7 mouse cellular contexts compared by ENCODE assay signal in the genomic region with DNA sequence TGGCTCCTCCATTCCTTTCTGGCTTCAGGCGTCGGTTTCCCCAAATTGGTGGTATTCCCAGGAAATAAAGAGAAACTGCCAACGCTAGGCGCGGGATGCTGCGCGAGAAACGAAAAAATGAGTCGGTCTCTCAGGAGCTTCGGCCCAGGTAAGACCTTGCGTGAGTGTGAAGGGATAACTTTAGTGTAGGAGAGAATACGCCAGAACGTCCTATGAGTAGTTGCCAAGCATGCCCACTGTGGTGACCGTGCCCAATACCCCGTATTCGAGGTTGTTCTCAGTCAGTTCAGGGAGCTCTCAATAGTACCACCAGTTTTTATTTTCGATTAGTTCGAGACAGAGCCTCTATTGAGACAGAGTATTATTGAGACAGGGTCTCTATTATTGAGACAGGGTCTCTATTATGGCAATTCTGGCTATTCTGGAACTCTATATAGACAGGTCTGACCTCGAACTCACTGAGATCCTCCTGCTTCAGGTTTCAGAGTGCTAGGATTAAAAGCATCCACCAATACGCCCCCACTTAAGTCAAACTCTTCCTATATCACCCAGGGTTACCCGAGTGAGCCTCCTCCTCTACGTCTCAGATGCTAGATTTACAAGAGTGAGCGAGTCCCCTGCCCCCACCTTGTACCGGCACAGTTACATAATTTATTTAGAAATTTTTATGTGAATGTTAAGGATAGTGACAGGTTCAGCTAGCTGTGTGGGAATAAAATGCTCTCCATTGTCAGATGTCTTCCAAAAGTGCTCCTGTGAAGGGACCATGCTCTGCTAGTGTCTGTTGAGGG. TPM values are rescaled to one million over a fixed set of nuclear protein-coding genes. Genes with fewer than 3 reads are reported as not detected.
DNase-seq lines count a peak whose midpoint lies in the region; ATAC-seq lines count a peak whose summit lies in the region.

No protein-coding gene starts in this region.

- peaks cover 3% of the 10 kb centered on the region for H3K4me1 ChIP-seq in embryonic facial prominence, embryonic 11.5 days (ENCODE audit: control insufficient read depth, insufficient read depth, low read length)
- H3K4me1 ChIP-seq in intestine, embryonic 15.5 days (replicated peaks), result peaks cover 17% of the 10 kb centered on the region
- peaks cover 22% of the 10 kb centered on the region for H3K4me1 ChIP-seq in neural tube, embryonic 12.5 days

- WGBS in embryonic facial prominence, embryonic 11.5 days, result 8% methylated on average over 24 of the region's 24 CpGs
- 4% methylated on average over 24 of the region's 24 CpGs for WGBS in intestine, embryonic 15.5 days
- 8% methylated on average over 24 of the region's 24 CpGs for WGBS in neural tube, embryonic 12.5 days

- H3K27me3 ChIP-seq in embryonic facial prominence, embryonic 11.5 days (ENCODE audit: control insufficient read depth, insufficient read depth, low read length), result no peaks in the 10 kb centered on the region
- H3K27me3 ChIP-seq in intestine, embryonic 15.5 days (replicated peaks), result no peaks in the 10 kb centered on the region
- H3K27me3 ChIP-seq in neural tube, embryonic 12.5 days (replicated peaks), result no peaks in the 10 kb centered on the region

- H3K4me2 ChIP-seq in embryonic facial prominence, embryonic 11.5 days (ENCODE audit: low read depth, low read length), result peak overlapping the region; percentile 57
- H3K4me2 ChIP-seq in intestine, embryonic 15.5 days (replicated peaks), result peak overlapping the region; percentile 73
- H3K4me2 ChIP-seq in neural tube, embryonic 12.5 days (replicated peaks), result peak overlapping the region; percentile 78

- no peaks in the 10 kb centered on the region for H3K9me3 ChIP-seq in embryonic facial prominence, embryonic 11.5 days (replicated peaks; ENCODE audit: control insufficient read depth, low read length)
- no peaks in the 10 kb centered on the region for H3K9me3 ChIP-seq in intestine, embryonic 15.5 days
- H3K9me3 ChIP-seq in neural tube, embryonic 12.5 days, result no peaks in the 10 kb centered on the region

- ATAC-seq in embryonic facial prominence, embryonic 11.5 days (replicated peaks; ENCODE audit: insufficient number of reproducible peaks, low FRiP score, low TSS enrichment, low read depth), result 0 out of 2 replicates have a peak, but pooled peaks have one; percentile 58
- peak; percentile 59 for ATAC-seq in intestine, embryonic 15.5 days
- peak; percentile 52; the same call in 1 of the 2 replicates for ATAC-seq in neural tube, embryonic 12.5 days (ENCODE audit: low FRiP score, low read depth)

- DNase-seq in spleen, postnatal 10 days (ENCODE audit: low spot score in 2 of 2), result peak; percentile 16 to 19
- no peak for DNase-seq in spleen, adult 18-20 months
- no peak for DNase-seq in embryonic facial prominence, embryonic 11.5 days (ENCODE audit: low spot score)
- DNase-seq in gastrocnemius, postnatal 4 days (ENCODE audit: low spot score in 2 of 2), result no peak
- no peak for DNase-seq in cerebellum, postnatal 10 days

- H3K36me3 ChIP-seq in embryonic facial prominence, embryonic 11.5 days (replicated peaks; ENCODE audit: control insufficient read depth, insufficient read depth, low read depth, low read length), result no peaks in the 10 kb centered on the region; the same call in none of the 2 replicates
- peaks cover 15% of the 10 kb centered on the region for H3K36me3 ChIP-seq in intestine, embryonic 15.5 days
- H3K36me3 ChIP-seq in neural tube, embryonic 12.5 days, result peaks cover 41% of the 10 kb centered on the region

- peak overlapping the region; percentile 95 for H3K4me3 ChIP-seq in embryonic facial prominence, embryonic 11.5 days (ENCODE audit: low read depth, low read length)
- H3K4me3 ChIP-seq in intestine, embryonic 15.5 days (replicated peaks), result peak overlapping the region; percentile 89
- peak overlapping the region; percentile 89 for H3K4me3 ChIP-seq in neural tube, embryonic 12.5 days

- peak overlapping the region; percentile 87 for H3K9ac ChIP-seq in embryonic facial prominence, embryonic 11.5 days (replicated peaks; ENCODE audit: low read length)
- H3K9ac ChIP-seq in intestine, embryonic 15.5 days, result peak overlapping the region; percentile 92
- H3K9ac ChIP-seq in neural tube, embryonic 12.5 days, result peak overlapping the region; percentile 90

- no peak overlapping the region; the same call in 1 of the 2 replicates for H3K27ac ChIP-seq in embryonic facial prominence, embryonic 11.5 days (replicated peaks; ENCODE audit: low read depth, low read length)
- H3K27ac ChIP-seq in intestine, embryonic 15.5 days, result peak overlapping the region; percentile 73
- no peak overlapping the region for H3K27ac ChIP-seq in neural tube, embryonic 12.5 days

RNA-seq across cellular contexts. Expression of gene Rsl1d1, which starts 0.7 kb away (rescaled TPM):
- polyA plus RNA-seq in embryonic facial prominence, embryonic 11.5 days (2014; fragmentation: Nextera tagmentation; extraction: Ambion mirVana), result 285 and 309 TPM in 2 replicates
- polyA plus RNA-seq in intestine, embryonic 15.5 days (2015; fragmentation: Nextera tagmentation; extraction: Ambion mirVana), result 183 and 209 TPM in 2 replicates
- 179 and 191 TPM in 2 replicates for polyA plus RNA-seq in neural tube, embryonic 12.5 days (2016; fragmentation: Nextera tagmentation; extraction: Ambion mirVana)
- 10 to 100 TPM; 65.5 to 69.5 TPM for total RNA-seq in gastrocnemius, postnatal 4 days (2021)

RNA-seq across cellular contexts. Expression of gene Zc3h7a, which starts 27.6 kb away (rescaled TPM):
- 90.0 and 98.5 TPM in 2 replicates for polyA plus RNA-seq in embryonic facial prominence, embryonic 11.5 days (2014; fragmentation: Nextera tagmentation; extraction: Ambion mirVana)
- 78.5 and 79.8 TPM in 2 replicates for polyA plus RNA-seq in intestine, embryonic 15.5 days (2015; fragmentation: Nextera tagmentation; extraction: Ambion mirVana)
- polyA plus RNA-seq in neural tube, embryonic 12.5 days (2016; fragmentation: Nextera tagmentation; extraction: Ambion mirVana), result 95.6 and 105 TPM in 2 replicates
- 10 to 100 TPM; 50.3 to 67.3 TPM for total RNA-seq in gastrocnemius, postnatal 4 days (2021)

RNA-seq across cellular contexts. Expression of gene Gspt1, which starts 50.3 kb away (rescaled TPM):
- 102 and 109 TPM in 2 replicates for polyA plus RNA-seq in embryonic facial prominence, embryonic 11.5 days (2014; fragmentation: Nextera tagmentation; extraction: Ambion mirVana)
- polyA plus RNA-seq in intestine, embryonic 15.5 days (2015; fragmentation: Nextera tagmentation; extraction: Ambion mirVana), result 69.4 and 78.8 TPM in 2 replicates
- 94.5 and 101 TPM in 2 replicates for polyA plus RNA-seq in neural tube, embryonic 12.5 days (2016; fragmentation: Nextera tagmentation; extraction: Ambion mirVana)
- total RNA-seq in gastrocnemius, postnatal 4 days (2021), result 10 to 100 TPM; 71.7 to 80.3 TPM

Comparison
In these comparisons a context has a peak if more than half of its experiments do, and no peak if none do; other contexts are left out.
1. DNase-seq: peak in spleen, postnatal 10 days (2 of 2); none in spleen, adult 18-20 months (0 of 2), embryonic facial prominence, embryonic 11.5 days (single experiment), gastrocnemius, postnatal 4 days (0 of 2) and cerebellum, postnatal 10 days (0 of 2).
2. Peak in every context shown above with its lines, with median percentiles within 50 percentile points of each other: ATAC-seq, H3K4me2 ChIP-seq, H3K4me3 ChIP-seq and H3K9ac ChIP-seq.